Mouse (Mus musculus) testis, adult 2 months (tissue): ENCODE measurements around the gene Fpr1.

ENCODE experiments used
- CTCF ChIP-seq: fragments of 200-500 bp; IDR thresholded peaks from 2 replicates; pipeline ENCODE4 v1.5.1; 2012; ENCODE audit warnings: low read depth, mild to moderate bottlenecking, inconsistent platforms, low read length, moderate library complexity; ENCODE audit not compliant: control insufficient read depth, insufficient read depth, insufficient replicate concordance
- POLR2A ChIP-seq: fragments of 200-500 bp; IDR thresholded peaks from 2 replicates; pipeline ENCODE4 v1.6.1; 2012; ENCODE audit warnings: low read depth, mild to moderate bottlenecking, inconsistent platforms, low read length, moderate library complexity; ENCODE audit not compliant: control insufficient read depth

DNA sequence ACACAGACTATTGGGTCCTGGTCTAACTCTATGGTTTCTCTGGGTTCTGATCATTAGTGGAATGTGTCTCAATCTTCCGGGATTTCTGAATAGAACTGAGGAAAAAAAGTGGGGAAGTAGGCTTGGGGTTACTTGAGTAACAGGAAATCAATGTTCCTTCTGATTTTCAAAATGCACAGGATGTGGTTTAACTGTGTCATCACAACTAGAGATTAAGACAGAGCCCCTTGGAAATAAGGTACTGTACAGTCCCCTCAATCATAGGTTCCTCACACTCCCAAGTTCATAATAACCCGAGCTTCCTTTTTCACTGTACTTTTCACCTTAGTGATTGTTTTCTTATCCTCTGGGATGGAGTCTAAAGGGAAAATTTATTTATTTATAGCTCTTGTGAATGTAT is 12.0 kb downstream of the Fpr1 start:
- TF ChIP-seq POLR2A (no peak), CTCF (no peak)
